Mouse (Mus musculus): ENCODE measurements around the gene Ccr1l1.

GRCm38 (mm10) chr9:123984943-123985342 lies 6.7 kb upstream of the Ccr1l1 start:
- TF ChIP-seq CTCF (IDR thresholded peaks at IDR 0.05; ENCODE audit: extremely low read depth, insufficient read depth, insufficient read length, insufficient replicate concordance) (no peak), POLR2A (IDR thresholded peaks at IDR 0.05; ENCODE audit: low read depth, low read length) (no peak)

Measured in spleen, adult 2 months (tissue).